Mouse (Mus musculus) neural tube, embryonic 10.5 days (tissue): Measurements from ENCODE around the gene Pdzrn4.

Source experiments
- DNase-seq: peaks from one replicate; pipeline ENCODE4 v3.0.0-alpha.2; 2017; ENCODE audit warnings: low spot score; ENCODE audit errors: extremely low spot score

The Pdzrn4 gene

GRCm38 (mm10) chr15:92704146-92704545 is 307.5 kb downstream of the Pdzrn4 start:
- DNase-seq, result no peak

DNA sequence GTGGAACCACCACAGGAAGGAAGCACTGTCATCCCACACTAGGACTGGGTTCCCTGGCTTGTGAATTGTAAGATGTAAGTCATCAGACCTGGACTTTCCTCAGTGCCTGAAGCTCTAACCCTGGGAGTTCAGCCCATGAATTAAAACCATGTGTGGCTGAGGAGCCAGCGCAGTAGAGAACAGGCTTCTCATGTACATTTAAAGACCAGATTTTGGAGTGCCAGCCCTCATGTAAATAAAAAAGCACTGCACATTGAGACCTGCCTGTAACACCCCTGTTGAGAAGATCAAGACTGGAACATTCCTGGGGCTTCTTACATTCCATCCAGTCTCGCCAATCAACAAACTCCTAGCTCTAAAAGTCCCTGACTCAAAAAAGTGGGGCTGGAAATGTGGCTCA is 342.0 kb downstream of the Pdzrn4 start:
- DNase-seq, result no peak

- no peak for DNase-seq
Observed at GRCm38 (mm10) chr15:92739887-92740286, 343.2 kb downstream of the Pdzrn4 start.

DNA sequence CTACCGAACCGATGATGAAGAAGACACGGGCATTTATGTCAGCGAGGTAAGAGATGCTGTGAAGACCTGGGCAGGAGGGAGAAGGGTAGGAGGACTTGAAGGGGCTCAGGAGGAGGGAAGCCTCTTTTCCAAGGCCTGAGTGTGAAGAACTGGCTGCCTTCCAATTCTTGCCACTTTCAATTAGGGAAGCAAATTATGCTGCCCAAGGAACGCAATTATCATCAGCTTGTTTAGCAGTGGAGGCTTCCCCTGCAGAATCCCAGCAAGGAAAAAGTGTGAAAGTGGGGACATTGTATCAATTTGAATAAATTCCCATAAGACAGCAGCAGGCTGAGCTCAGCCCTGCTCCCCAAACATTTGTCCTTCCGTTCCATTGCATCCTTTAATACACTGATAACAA is 346.9 kb downstream of the Pdzrn4 start:
- DNase-seq, result no peak

DNA sequence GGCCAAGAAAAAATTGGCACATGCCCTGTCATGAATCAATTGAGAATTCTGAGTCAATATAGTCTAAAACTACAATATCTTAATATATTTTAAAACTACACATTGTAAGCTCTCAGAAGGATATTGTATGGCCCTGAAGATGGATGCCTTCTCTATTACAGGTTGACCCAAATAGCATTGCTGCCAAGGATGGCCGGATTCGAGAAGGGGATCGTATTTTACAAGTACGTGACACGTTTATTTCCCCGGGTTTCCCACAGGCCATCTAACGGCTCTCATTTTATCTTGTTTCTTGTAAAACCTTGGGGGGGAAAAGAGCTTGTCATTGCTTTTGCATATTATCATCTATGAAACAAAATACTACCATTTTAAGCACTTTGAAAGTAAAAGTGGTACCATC is 349.4 kb downstream of the Pdzrn4 start:
- no peak for DNase-seq

DNA sequence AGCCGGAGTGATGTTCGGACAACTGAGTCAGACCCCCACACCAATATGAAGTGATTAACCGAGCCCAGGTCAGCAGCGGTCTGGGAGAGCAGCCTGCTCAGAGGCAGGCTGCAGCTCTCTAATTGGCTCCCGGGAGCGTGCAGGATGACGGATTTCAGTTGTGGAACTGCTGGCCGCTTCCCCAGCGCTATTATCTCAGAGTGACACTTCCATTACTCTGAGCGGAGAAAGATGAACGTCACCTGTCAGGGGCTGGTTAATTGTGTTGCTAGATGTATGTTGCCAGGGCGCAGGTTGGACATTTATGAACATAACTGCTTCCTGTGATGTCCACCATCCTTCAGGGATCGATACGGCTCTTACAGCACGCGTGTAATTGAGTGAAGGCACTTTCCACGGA is 355.5 kb downstream of the Pdzrn4 start:
- DNase-seq, result no peak

DNA sequence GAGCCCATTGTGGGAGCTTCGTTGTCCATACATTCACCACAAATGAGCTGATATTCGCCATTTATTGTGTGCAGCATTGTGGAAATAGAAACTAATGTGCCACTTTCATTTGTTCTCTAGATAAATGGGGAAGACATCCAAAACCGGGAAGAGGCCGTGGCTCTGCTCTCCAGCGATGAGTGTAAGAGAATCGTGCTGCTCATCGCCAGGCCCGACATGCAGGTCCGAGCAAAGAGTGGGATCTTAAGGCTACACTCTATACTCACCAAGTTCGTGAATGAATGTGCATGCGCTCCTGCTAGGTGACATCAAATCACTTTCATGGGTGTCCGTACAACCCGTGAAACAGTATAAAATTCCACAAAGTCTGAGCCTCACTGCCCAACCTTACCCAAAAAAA is 355.9 kb downstream of the Pdzrn4 start:
- DNase-seq, result no peak

GRCm38 (mm10) chr15:92757085-92757903 is 360.6 kb downstream of the Pdzrn4 start:
- DNase-seq, result no peak

- no peak for DNase-seq
Observed at GRCm38 (mm10) chr15:92759001-92759400, 362.3 kb downstream of the Pdzrn4 start.

GRCm38 (mm10) chr15:92763303-92763702 is 366.6 kb downstream of the Pdzrn4 start:
- DNase-seq, result no peak

GRCm38 (mm10) chr15:92769535-92769934 is 372.9 kb downstream of the Pdzrn4 start:
- no peak for DNase-seq

DNA sequence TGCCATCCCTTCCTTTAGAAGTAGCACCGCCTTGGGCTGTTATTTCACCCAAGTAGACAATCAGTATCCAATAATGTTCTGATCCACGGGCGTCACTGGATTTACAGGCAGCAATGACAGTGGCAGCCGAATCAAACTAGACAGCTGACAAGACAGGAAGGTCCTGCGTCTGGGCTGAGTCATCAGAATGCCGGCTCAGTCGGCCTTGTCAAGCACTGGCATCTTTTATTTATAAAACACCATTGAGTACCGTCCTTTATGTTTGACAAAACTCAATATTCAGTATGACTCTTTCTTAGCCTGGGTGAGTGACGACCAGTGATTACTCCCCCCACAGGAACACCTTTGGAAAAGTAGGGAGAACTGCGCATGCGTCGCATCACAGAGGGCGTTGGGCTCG is 391.4 kb downstream of the Pdzrn4 start:
- no peak for DNase-seq

- DNase-seq, result no peak
Observed at GRCm38 (mm10) chr15:92794275-92794674, 397.6 kb downstream of the Pdzrn4 start.

DNA sequence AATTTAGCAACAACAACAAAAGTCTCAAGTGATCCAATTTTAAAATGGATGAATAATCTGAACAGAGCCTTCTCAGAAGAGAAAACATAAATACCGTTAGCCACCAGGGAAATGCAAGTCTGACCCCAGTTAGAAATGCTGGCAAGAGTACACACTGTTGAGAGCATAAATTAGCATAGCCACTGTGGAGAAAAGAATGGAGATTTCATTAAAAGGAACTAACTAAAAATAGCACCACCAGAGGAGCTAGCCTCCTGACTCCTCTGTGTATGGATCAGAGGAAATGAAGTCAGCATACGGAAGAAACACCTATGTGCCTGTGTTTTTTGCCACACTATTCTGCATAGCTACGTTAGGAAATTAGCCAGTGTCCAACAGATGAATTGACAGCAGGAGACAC is 409.3 kb downstream of the Pdzrn4 start:
- DNase-seq, result no peak

GRCm38 (mm10) chr15:92806352-92806751 is 409.7 kb downstream of the Pdzrn4 start:
- no peak for DNase-seq
